In genomic region chr19:9134746-9135511, GRCm38 (mm10) we compare ENCODE assay signal across 8 mouse cellular contexts. TPM values are rescaled to one million over a fixed set of nuclear protein-coding genes. Genes with fewer than 3 reads are reported as not detected.
DNase-seq lines count a peak whose midpoint lies in the region; ATAC-seq lines count a peak whose summit lies in the region.
"Had no signal": no experiment of that assay in that cellular context is flagged by ENCODE, and none has a peak within 500 bp of the region (broad histone marks: within the 10 kb centered on the region; RNA-seq: fewer than 3 reads in every experiment).

No protein-coding gene starts in this region.

- H3K9me3 ChIP-seq in midbrain, embryonic 10.5 days (replicated peaks) = no peaks in the 10 kb centered on the region
- no peaks in the 10 kb centered on the region for H3K9me3 ChIP-seq in stomach, embryonic 14.5 days (ENCODE audit: control insufficient read depth, low read depth, low read length)

- peaks cover 6% of the 10 kb centered on the region; the same call in 1 of the 2 replicates for H3K36me3 ChIP-seq in midbrain, embryonic 10.5 days
- no peaks in the 10 kb centered on the region for H3K36me3 ChIP-seq in stomach, embryonic 14.5 days (ENCODE audit: control insufficient read depth, insufficient read depth, low read length)

- H3K9ac ChIP-seq in stomach, embryonic 14.5 days (replicated peaks; ENCODE audit: low read depth, low read length) = peak overlapping the region; percentile 47

- peak; percentile 47; the same call in 1 of the 2 replicates for ATAC-seq in stomach, embryonic 14.5 days (ENCODE audit: insufficient number of reproducible peaks, insufficient read depth, low FRiP score, low read depth)

- WGBS in midbrain, embryonic 10.5 days = 2% methylated on average over 37 of the region's 37 CpGs
- WGBS in stomach, embryonic 14.5 days = under 1% methylated on average over 35 of the region's 37 CpGs

- no peaks in the 10 kb centered on the region for H3K27me3 ChIP-seq in midbrain, embryonic 10.5 days (ENCODE audit: low read depth, poor library complexity, severe bottlenecking)
- H3K27me3 ChIP-seq in stomach, embryonic 14.5 days (ENCODE audit: control insufficient read depth, insufficient read depth, low read length) = no peaks in the 10 kb centered on the region

- DNase-seq in CD4-positive, CD25-positive, alpha-beta regulatory T cell, adult 2 months (ENCODE audit: low read depth, low spot score) = peak; percentile 59
- DNase-seq in Muller cell, postnatal 12 days (ENCODE audit: inconsistent ontology term) = peak; percentile 19
- peak; percentile 66 for DNase-seq in embryo, embryonic 10 days (ENCODE audit: low spot score)
- DNase-seq in heart, postnatal 10 days = peak; percentile 29 to 37
- DNase-seq in left cerebral cortex, postnatal 4 days = peak; percentile 38
- peak; percentile 45 for DNase-seq in midbrain, embryonic 10.5 days (ENCODE audit: low spot score)

- H3K4me1 ChIP-seq in midbrain, embryonic 10.5 days = peaks cover 25% of the 10 kb centered on the region
- 0 out of 2 replicates have a peak, but pooled peaks cover 2% of the 10 kb centered on the region for H3K4me1 ChIP-seq in stomach, embryonic 14.5 days (ENCODE audit: control insufficient read depth, insufficient read depth, low read length)

- H3K4me3 ChIP-seq in midbrain, embryonic 10.5 days = peak overlapping the region; percentile 81
- peak overlapping the region; percentile 62 for H3K4me3 ChIP-seq in stomach, embryonic 14.5 days (ENCODE audit: low read depth, low read length)

- intact Hi-C loops in heart, postnatal 10 days (cut with DNase I) = loop anchor here (5.0 kb wide), 1 partner anchor 842 kb away; no protein-coding TSS in a partner anchor
- intact Hi-C loops in left cerebral cortex, postnatal 4 days (cut with DNase I) = no loop called here

- peak overlapping the region; percentile 94 for H3K4me2 ChIP-seq in stomach, embryonic 14.5 days (replicated peaks; ENCODE audit: low read depth, low read length)

- H3K27ac ChIP-seq in midbrain, embryonic 10.5 days (replicated peaks) = peak overlapping the region; percentile 86
- no peak overlapping the region for H3K27ac ChIP-seq in stomach, embryonic 14.5 days (ENCODE audit: low read length)

RNA-seq across cellular contexts. Expression of gene Asrgl1, which starts 0.5 kb away (rescaled TPM):
- total RNA-seq in heart, postnatal 10 days (2021) = 10 to 100 TPM; 18.5 to 18.6 TPM
- 10 to 100 TPM; 50.1 to 53.3 TPM for total RNA-seq in left cerebral cortex, postnatal 4 days (2021)
- polyA plus RNA-seq in midbrain, embryonic 10.5 days (2016; fragmentation: Nextera tagmentation; extraction: Ambion mirVana) = 14.8 and 16.8 TPM in 2 replicates
- 9.3 and 15.2 TPM in 2 replicates for polyA plus RNA-seq in stomach, embryonic 14.5 days (2014; fragmentation: Nextera tagmentation; extraction: Ambion mirVana)

RNA-seq across cellular contexts. Expression of gene Scgb1a1, which starts 47.2 kb away (rescaled TPM):
- total RNA-seq in heart, postnatal 10 days (2021) = 1 to 10 TPM in 1 of 2 experiments, not detected in 1; 4.2 TPM
- under 1 TPM in 1 of 2 experiments, not detected in 1; 0.94 TPM for total RNA-seq in left cerebral cortex, postnatal 4 days (2021)
- not detected in 2 replicates for polyA plus RNA-seq in midbrain, embryonic 10.5 days (2016; fragmentation: Nextera tagmentation; extraction: Ambion mirVana)
- polyA plus RNA-seq in stomach, embryonic 14.5 days (2014; fragmentation: Nextera tagmentation; extraction: Ambion mirVana) = not detected in 2 replicates
- total RNA-seq: left cerebral cortex, postnatal 25 days had no signal
